Mouse (Mus musculus): ENCODE data around the gene Atg16l2.

Atg16l2 gene

DNA sequence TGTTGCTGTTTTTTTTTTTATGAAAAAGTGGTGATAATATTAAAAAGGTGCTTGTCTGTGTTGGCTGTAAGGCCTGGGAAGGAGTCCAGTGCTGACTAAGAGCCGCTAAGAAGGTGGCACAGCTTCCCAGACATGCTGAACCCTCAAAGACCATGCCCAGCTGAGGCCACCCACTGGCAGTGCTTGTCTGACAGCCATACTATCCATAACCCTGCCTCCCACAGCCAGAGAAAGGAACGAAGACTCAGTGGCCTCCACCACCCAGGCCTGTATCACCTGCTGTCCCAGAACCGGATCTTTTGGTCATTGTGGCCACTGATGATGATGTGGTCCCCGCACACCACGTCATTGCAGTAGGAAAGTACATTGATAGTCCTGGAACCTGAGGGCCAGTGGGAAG, 10.8 kb downstream of the Atg16l2 start:
- no peak for DNase-seq

DNA sequence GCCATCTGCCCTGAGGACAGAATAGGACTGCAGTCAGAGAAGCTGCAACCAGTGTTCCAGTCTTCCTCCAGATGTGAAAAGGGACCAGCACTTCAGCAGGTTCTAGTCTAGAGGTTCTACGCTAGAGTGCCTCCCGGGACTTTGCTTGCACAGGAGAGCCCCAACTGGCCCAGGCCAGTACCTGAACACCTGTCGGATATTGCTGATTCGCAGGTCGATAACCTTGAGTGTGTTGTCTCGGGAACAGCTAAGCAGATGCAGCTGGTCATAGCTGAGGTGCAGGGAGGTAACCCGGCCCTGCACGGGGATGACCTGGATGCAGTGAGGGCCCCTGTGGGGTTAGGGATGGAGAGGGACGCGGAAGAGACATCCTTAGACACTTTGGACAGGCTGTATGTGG, 11.7 kb downstream of the Atg16l2 start:
- no peak for DNase-seq

DNA sequence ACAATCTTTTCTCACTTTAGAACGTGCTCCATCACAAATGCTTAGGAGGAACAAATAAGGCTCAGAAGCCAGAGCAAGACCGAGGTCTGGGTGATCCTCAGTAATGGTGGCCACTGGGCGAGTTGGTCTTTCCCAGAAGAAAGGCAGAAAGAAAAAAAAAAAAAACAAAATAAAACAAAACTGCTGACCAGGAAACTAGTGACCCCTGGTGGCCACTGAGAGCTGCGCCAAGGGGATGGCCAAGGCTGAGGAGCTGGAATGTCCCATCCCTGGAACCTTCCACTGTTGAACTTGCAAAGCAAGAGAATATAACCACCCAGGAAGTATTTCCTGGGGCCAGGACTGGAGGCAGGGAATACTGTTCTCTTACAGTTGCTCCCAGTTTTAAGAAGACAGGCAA, 13.6 kb downstream of the Atg16l2 start:
- peak; percentile 73 for DNase-seq

DNA sequence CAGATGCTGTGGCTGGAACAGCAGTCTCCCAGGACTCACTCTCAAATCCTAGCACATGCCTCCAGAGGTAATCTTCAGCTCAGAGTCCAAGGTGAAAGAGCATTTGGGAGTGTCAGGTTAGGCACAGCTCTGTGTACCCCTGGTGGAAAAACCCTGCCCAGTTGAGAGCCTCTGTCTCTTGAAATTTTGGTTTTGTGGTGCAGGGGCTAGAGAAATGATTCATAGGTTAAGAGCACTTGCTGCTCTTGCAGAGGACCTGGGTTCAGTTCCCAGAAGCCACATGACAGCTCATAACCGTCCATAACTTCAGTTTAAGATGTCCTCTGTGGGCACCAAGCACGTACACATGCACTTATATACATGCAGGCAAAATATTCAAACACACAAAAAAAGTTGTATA, 14.2 kb downstream of the Atg16l2 start:
- DNase-seq, result no peak

DNA sequence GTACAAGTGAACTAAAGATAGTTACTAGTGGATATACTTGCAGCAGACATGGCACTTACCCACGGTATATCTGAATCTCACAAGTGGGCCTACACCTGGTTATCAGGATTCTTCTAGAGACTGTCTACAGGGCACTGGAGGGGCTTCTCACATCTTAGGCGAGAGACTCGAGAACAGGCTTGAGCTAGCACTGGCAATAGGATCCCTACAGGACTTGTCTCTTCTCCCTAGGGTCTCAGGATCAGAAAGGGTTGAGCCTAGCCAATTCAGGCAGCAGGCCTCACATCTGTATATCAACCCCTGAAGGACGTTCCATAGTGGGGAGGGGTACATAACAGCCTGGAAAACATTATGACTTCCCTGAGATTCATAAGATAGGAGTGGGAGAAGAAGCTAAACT, 15.2 kb downstream of the Atg16l2 start:
- DNase-seq, result no peak

DNA sequence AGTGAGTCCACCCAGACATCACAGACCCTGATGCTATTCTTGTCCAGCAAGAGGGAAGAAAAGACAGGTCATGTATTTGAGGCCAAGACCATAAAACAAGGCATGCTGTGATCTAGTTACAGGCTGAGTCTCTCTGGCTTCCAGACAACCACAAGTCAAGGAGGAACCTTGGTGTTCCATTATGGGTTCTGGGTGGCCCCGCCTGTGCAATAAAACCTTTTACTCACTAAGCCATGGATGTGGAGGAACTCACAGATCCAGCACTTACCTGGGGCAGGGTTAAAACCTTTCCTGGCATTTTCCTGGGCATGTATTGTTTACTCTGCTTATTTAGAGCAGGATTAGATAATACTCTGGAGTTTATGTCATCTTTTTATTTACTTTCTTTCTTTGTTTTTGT, 17.5 kb downstream of the Atg16l2 start:
- no peak for DNase-seq

DNA sequence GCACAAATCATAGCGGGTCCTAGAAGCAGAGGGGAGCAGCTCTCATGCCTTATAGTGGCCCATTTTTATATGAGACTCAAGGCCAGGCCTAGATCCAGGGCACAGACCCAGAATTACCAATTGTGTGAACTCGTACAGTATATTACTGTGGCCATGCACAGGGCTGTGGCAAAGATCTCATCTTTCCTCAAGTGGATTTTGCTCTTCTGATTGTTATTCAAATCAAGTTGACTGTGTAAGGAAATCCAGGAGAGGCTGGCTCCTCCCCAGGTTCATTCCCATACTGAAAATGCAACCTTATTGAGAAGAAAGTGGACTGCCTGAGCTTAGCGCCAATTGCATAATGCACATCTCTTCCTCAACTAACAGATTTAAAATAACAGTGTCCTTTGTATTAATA, 19.3 kb downstream of the Atg16l2 start:
- DNase-seq, result no peak

DNA sequence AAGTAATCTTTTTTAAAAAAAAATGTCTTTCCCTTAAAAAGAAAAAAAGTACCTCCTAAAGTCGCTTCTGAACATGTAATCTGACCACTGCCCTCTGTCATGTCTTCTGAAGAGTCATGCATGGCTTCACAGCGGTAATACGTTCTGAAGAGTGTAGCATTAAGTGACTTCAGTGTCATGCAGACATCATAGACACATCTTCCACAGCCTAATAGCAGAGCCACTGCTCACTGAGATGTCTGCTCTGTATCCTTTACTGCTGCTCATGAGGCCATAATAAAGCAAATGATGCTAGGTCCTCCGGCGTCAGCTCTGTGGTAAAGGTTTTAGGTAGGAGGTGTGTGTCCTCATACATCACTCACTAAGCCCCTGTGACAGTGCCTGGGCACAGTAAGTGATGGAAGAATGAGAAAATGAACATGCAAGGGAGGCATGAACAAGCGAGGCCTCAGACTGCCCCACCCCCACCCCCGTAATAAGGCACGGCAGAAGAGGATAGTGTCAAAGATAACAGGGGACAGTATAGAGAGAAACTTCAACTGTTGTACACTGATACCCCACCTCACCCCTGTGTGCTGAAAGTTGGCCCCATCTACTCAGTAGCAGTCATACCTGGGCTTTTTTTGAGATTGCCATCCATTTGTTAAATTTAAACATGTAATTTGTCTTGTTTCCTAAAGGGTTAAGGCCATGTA, 29.4 kb downstream of the Atg16l2 start:
- DNase-seq, result no peak

DNA sequence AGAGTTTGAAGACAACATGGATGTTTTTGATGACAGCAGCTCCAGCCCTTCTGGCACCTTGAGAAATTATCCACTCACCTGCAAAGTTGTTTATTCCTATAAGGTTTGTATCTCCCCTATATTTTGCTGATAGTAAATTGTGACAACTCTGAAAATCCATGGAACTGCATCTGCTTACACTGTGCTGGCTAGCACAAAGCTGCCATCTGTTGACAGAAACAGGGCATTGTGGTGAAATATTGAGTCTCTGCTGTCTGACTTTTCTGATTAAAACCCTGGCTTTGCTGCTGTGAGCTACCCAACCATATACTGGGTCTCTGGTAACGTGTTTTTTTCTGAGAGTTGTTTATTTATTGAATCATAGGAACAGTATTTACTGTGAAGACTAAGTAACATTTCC, 30.4 kb downstream of the Atg16l2 start:
- no peak for DNase-seq

DNA sequence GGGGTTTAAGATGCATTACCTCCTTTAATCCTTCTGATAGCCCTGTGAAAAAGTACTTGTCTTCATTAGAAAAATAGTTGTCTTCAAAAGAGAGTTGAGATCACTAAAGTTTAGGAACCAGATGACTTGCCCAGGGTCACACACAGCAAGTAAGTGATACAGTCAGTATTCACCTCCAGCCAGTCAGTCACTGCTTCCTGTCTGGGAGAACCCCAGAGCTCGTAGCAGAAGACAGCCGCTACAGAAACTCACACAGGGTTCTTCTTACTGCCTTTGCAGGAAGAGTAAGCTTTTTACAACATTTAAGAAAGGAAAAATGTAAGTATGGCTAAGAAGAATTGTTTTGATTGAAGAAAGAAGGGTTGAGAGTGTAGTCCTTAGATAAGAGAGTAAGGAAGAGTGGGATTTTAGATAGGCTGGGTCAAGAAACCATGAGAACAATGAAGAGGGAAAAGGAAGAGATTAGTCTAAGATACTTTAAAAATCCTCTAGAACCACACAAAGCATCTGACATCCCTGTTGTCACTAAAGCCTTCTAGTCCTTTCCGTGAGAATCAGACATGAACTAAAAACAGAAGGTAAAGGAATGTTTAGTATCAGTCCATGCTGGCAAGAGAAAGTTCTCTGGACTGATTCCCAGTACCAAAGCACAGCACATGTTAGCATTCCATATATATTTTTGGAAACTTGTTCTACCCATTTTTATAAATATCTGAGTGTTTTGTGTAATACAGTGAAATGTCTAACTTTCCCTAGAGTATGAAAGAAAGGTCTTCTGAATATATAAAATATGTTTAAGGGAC, 34.4 kb downstream of the Atg16l2 start:
- peak; percentile 10 for DNase-seq

DNA sequence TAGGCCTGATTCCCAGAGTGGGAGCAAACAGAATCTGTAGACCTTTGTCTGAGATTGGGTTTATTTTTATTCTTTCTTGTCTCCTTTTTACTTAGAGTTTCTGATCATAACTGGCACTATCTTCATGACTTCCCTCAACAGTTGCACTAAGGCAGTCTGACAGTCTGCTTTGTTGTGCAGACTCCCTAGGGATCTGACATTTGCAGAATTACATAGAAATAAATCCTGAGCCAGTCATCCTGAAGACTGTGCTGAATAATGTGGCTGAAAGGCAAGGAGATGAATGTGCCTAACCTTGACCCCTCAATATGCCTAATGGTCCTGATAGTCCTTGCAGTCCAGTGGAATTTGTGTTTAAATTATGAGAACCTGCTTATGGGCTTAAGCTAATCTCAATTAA, 38.5 kb downstream of the Atg16l2 start:
- no peak for DNase-seq

DNA sequence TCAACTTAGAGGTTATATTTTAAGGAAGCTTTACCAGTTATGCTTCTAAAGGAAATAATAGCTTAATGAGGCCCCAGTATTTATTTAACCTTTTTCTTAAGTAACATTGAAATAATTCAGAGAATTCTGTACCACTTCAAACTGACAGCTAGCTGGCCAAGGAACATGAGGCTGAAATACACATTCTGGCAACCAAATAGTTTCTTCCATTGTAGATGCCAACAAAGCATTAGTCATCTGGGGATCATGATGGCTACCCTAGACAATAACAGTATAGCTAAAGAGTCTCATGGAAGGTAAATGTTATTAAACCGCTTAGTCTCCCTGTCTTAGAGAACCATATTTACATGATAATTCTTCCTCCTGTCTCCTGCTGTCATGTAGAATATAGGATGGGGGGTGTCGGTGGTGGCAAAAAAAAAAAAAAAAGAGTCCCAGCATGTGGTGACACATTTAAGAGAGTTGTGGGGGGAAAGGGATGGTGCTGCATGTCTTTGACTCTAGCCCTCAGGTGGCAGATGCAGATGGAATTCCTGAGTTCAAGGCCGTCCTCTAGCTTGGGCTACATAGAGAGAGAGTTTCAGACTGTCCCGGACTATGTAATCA, 40.0 kb downstream of the Atg16l2 start:
- DNase-seq, result no peak

DNA sequence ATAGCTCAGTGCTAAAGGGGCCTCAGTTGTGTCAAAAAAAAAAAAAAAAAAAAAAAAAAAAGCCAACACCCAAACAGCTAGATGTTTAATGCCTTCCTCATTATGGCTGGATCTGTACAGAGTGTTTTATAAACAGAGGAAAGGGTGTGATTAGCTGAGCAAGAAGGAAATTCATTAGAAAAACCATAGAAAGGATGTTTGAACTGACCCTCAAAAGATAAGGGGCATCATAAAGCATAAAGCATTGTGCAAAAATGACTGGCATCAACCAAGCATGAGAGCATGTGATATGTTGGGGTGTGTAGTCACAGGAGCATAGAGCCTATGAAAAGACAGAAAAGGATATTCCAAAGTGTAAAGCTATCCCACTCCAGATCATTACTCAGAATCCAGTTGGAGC, 43.6 kb downstream of the Atg16l2 start:
- no peak for DNase-seq

DNA sequence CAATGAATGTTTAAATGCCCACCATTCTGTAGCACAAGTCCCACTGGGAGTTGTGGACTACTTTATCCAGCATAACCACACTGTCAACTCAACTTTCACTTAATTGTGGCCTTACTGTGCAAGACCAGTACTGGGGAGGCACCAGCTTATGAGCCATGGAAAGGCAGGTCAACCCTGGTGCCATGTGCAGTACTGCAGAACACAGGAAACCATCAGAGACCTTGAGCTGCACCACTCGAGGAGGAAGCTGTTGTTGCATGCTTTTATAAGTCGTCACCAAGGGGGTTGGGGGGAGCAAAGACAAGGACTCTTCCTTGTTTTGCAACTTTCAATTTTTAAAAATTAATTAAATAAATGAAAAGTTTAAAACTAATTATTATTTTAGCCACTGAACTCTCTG, 49.0 kb downstream of the Atg16l2 start:
- DNase-seq, result no peak

DNA sequence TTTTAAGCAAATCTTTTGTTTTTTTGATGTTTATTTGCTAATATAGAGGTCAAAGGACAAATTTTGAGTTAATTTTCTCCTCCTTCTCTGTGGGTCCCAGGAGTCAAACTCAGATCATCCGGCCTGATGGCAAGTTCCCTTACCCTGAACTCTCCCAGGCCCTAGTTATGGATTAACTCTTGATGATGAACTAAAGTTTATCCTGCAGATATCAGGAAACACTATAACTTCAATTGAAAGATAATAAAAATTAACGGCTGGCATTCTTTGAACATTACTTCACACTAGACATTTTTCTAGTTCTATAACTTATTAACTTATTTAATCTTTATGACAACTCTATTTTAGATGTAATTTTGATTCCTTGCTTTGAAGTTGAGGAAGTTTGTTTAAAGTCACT, 52.9 kb downstream of the Atg16l2 start:
- DNase-seq, result no peak

DNA sequence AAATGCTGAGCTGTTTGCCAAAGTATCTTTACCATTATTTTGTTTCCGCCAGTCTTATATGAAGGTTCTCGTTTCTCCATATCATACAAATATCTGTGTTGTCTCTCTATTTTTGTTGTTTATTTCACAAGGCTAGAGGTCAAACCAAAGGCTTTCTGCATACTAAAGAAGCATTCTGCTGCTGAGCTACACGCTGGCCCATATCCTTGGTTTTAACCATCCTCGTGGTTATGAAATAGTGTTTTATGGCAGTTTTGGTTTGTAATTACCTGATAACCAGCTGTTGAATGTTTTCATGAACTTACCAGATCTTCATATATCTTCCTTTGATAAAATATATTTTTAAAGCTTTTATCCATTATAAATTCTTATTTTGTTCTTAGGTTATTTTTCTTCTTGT, 53.3 kb downstream of the Atg16l2 start:
- no peak for DNase-seq

DNA sequence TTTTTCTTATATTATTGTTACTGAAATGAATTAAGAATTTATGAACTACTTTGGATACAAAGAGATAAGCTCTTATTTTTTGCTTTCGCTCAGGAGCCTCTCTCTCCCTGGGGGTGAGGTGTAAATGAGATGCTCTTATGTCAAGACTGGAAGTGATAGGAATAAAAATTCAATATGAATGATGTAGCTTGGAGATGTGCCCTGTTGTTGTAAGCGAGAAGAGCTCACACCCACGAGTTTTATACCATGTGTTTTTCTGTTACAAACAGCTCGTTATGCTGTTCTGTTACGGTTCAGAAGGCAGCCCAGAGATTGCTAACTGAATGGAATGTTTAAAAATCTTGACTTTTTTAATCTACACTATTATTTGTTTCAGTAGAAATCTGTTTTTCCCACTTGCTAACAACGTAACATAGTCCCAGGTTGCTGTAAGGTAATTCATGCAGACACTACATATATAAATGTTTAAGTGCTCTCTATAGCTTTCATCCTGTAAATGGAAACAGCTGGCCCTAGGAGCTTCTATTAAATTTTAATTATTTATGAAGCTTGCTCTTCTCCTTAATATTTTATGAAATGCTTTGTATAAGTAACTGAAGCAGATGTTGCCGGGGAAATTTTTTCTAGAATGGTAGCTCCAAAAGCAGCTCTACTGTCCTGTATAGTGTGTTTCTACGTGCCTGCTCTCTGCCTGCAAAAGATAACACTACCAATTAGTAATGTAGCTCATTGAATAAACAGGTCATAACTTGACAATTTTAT, 65.2 kb downstream of the Atg16l2 start:
- DNase-seq, result no peak

DNA sequence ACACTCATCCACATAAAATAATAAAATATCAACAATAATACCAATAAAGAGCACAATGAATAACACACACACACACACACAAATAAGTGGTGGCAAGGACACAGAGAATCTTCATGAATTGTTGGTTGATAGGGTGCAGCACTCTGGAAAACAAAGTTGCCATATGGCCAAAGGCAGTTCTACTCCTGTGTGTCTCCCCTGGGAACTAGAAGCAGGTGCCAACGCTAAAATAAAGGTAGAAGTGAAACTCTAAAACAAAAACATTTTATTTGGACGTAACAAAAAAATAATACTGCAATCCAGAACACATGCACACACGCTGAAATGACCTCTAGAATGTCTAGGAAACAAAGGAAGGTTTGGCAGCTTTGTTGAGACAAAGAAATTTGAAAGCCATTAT, 69.3 kb downstream of the Atg16l2 start:
- DNase-seq, result no peak

DNA sequence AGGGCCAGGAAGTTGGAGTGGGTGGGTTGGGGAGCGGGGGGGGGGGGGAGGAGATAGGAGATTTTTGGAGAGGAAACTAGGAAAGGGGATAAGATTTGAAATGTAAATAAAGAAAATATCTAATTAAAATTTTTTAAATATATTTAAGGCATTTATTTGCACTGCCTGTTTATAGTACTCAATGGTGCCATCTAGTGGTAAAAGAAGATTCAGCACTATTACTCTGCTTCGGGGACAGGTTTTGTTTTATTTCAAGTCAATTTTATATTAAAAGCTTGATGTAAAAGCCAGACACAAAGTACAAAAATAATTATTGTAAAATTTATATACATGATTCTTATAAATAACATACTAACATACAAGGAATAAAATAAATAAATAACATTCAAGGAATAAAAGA, 70.6 kb downstream of the Atg16l2 start:
- no peak for DNase-seq

DNA sequence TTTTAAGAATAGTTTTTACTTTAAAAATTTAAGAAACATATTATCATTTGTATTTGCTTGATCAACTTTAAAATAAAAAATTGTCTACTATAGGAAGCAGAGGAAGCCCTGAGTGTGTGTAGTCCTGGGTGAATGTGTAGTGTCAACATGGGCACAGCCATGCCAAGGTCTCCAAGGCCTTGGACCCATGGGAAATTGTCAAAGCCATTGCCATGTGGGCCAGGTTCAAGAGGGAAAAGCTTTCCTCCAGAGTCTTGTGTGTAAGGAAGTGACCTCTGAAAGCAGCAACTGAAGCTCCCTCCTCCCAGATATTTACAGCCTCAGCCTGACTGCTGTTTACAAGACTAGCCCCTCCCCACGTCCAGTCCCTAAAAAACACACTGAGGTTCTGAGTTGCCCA, 72.7 kb downstream of the Atg16l2 start:
- no peak for DNase-seq

DNA sequence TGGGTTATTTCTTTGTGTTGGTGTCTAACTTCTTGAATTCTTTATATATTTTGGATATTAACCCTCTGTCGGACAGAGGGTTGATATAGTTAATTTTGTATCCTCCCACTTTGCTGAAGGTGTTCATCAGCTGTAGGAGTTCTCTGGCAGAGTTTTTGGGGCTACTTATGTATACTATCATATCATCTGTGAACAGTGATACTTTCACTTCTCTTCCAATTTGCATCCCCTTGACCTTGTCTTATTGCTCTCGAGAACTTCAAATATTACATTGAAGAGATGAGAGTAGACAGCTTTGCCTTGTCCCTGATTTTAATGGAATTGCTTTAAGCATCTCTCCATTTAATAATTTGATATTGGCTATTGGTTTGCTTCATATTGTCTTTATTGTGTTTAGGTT, 78.5 kb downstream of the Atg16l2 start:
- DNase-seq, result no peak

DNA sequence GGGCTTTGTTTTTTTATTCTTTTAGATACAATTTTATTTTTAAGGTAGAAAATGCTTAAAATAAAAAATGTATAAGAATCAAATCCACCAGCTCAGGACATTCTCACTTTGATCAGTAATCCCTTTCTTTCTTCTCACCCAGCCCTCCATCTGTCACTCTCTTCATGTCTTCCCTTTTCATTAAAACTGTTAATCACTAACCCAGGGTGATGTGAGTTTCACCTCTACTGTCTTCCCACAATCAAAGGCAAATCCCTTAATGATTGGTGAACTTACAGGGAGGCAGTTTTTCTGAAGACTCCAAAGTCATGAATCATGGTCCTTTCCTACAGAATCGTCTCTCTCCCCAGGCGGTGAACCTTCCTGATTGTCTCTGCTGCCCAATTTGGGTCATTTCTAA, 85.3 kb downstream of the Atg16l2 start:
- DNase-seq, result no peak

DNA sequence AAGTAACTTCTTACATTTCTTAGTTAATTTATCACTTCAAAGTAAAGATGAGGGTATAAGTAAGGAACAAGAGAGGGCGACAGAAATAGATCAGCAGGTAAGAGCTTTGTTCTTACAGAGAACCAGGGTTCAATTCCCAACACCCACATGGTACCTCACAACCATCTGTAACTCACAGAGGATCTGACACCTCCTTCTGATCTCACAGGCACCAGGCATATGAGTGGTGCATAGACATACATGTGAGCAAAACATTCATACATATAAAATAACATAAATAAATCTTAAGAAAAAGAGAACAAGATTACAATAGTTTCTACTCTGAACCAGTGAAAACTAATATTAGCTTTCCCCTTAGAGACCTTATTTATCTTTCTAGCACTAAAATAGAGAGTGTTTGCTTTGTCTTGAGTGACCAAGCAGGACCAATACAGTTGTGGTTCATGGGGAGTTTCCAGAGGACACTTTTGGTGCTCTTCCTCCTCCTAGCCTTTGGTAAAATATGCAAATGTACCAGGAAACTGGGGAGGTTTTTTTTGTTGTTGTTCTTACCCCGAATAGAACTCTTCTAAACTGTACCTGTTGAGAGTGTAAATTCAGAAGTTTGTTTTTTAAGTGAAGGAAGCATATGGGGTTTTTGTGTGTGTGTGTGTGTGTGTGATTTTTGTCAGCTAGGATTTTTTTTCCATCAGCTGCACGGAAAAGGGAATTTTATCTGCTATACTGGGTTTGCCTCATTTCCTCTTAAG, 88.4 kb downstream of the Atg16l2 start:
- no peak for DNase-seq

Data from lung, postnatal 14 days (tissue).